Mouse (Mus musculus) forebrain, postnatal 0 days (tissue): ENCODE measurements around the gene H1f0. TPM values are rescaled to one million over a fixed set of nuclear protein-coding genes. Genes with fewer than 3 reads are reported as not detected.

ENCODE experiments used
- ATAC-seq: fragments of 200-750 bp; cut with Nextera tagmentation; 2 replicates; pipeline ENCODE4 v1.8.0; 2017; ENCODE audit warnings: mild to moderate bottlenecking, moderate library complexity
- DNase-seq: peaks from one replicate; pipeline ENCODE4 v3.0.0-alpha.2; 2015
- H3K27ac ChIP-seq: fragments of 300-500 bp; sonication (generic); 2 replicates; pipeline ENCODE4 v1.5.1; 2014; ENCODE audit warnings: low read depth, mild to moderate bottlenecking, antibody characterized with exemption, low read length, moderate library complexity, mixed read lengths
- H3K27me3 ChIP-seq: fragments of 300-500 bp; sonication (generic); 2 replicates; pipeline ENCODE4 v1.6.1; 2014; ENCODE audit warnings: mild to moderate bottlenecking, low read length, mixed read lengths; ENCODE audit not compliant: insufficient read depth
- H3K36me3 ChIP-seq: fragments of 300-500 bp; sonication (generic); 2 replicates; pipeline ENCODE4 v1.6.1; 2014; ENCODE audit warnings: mild to moderate bottlenecking, moderate library complexity; ENCODE audit not compliant: insufficient read depth
- H3K4me1 ChIP-seq: fragments of 300-500 bp; sonication (generic); 2 replicates; pipeline ENCODE4 v1.6.1; 2014; ENCODE audit warnings: antibody characterized with exemption; ENCODE audit not compliant: insufficient read depth
- H3K4me2 ChIP-seq: fragments of 300-500 bp; sonication (generic); 2 replicates; pipeline ENCODE4 v1.6.1; 2014; ENCODE audit warnings: low read depth, mild to moderate bottlenecking, moderate library complexity
- H3K4me3 ChIP-seq: fragments of 300-500 bp; sonication (generic); 2 replicates; pipeline ENCODE4 v1.5.1; 2014; ENCODE audit warnings: low read depth, low read length, mixed read lengths
- H3K9ac ChIP-seq: fragments of 300-500 bp; sonication (generic); 2 replicates; pipeline ENCODE4 v1.6.1; 2014; ENCODE audit warnings: mild to moderate bottlenecking
- H3K9me3 ChIP-seq: fragments of 300-500 bp; sonication (generic); 2 replicates; pipeline ENCODE4 v1.6.1; 2016; ENCODE audit warnings: low read length
- CTCF ChIP-seq: sonication (generic); IDR thresholded peaks from 2 replicates; pipeline ENCODE4 v1.5.1; 2016; ENCODE audit warnings: antibody characterized with exemption, control low read depth, low read depth
- WGBS: fragments of 180-500 bp; shearing (Covaris S2); extraction: QIAGEN DNeasy Blood & Tissue Kit; methylation state at CpG from one replicate; pipeline ENCODE4 v1.1.7; 2014; 5-methylcytosine and 5-hydroxymethylcytosine counted together
- microRNA-seq, 2 experiments: library from miRNA; unstranded; fragments of <30 nt; microRNA quantifications; one replicate each; pipeline ENCODE4; 2016
- polyA plus RNA-seq: library from polyadenylated mRNA; unstranded; fragments of >200 nt; fragmentation: Nextera tagmentation; extraction: Ambion mirVana; gene quantifications from 2 replicates; pipeline ENCODE4 v1.2.1, GENCODE M21; 2015
- total RNA-seq: library from RNA; depleted of rRNA; stranded (reverse); fragments of >200 nt; gene quantifications from 2 replicates; pipeline ENCODE4 v1.2.3, GENCODE M21; 2014; rRNA removed

H1f0 gene
- total and polyA plus RNA-seq, 2 experiments from 2014 or later = 209 to 224 TPM

GRCm38 (mm10) chr15:79079567-79079966, 51.3 kb downstream of the H1f0 start:
- no peak overlapping the region for H3K27ac ChIP-seq
- H3K4me3 ChIP-seq = no peak overlapping the region
- TF ChIP-seq CTCF = no peak
- H3K27me3 ChIP-seq = no peaks in the 10 kb centered on the region
- no peak overlapping the region for H3K4me2 ChIP-seq
- WGBS = 97% methylated on average over 7 of the region's 7 CpGs
- H3K9me3 ChIP-seq = no peaks in the 10 kb centered on the region
- ATAC-seq = no peak
- H3K36me3 ChIP-seq = peaks cover 78% of the 10 kb centered on the region
- no peak overlapping the region for H3K9ac ChIP-seq
- no peak for DNase-seq
- peaks cover 6% of the 10 kb centered on the region for H3K4me1 ChIP-seq

Small RNA genes within 50 kb of the gene (microRNA-seq; reads per million reads assigned to microRNA genes)
- gene Mir6956 = 1.5 to 2.3 reads per million in 2 experiments

Other genes starting within 250 kb of the H1f0 start
- gene Card10, start 225.4 kb upstream of the H1f0 start, total RNA-seq = 0.57 and 0.77 TPM in 2 replicates
- 1.2 and 1.7 TPM in 2 replicates for gene Card10, start 225.4 kb upstream of the H1f0 start, polyA plus RNA-seq
- 8.3 and 8.6 TPM in 2 replicates for gene Cdc42ep1, start 185.8 kb upstream of the H1f0 start, total RNA-seq
- gene Cdc42ep1, start 185.8 kb upstream of the H1f0 start, polyA plus RNA-seq = 10.6 and 13.5 TPM in 2 replicates
- gene Lgals2, start 172.9 kb upstream of the H1f0 start, total RNA-seq = not detected in 2 replicates
- 0.52 TPM in 1 of 2 replicates, not detected in the other for gene Lgals2, start 172.9 kb upstream of the H1f0 start, polyA plus RNA-seq
- gene Gga1, start 151.3 kb upstream of the H1f0 start, total RNA-seq = 37.0 and 42.9 TPM in 2 replicates
- 54.8 and 55.7 TPM in 2 replicates for gene Gga1, start 151.3 kb upstream of the H1f0 start, polyA plus RNA-seq
- not detected in 2 replicates for gene Gm49510, start 128.8 kb upstream of the H1f0 start, total RNA-seq
- gene Gm49510, start 128.8 kb upstream of the H1f0 start, polyA plus RNA-seq = not detected in 2 replicates
- 2.0 and 6.4 TPM in 2 replicates for gene Sh3bp1, start 128.7 kb upstream of the H1f0 start, total RNA-seq
- gene Sh3bp1, start 128.7 kb upstream of the H1f0 start, polyA plus RNA-seq = 3.3 and 4.3 TPM in 2 replicates
- 263 and 283 TPM in 2 replicates for gene Pdxp, start 114.5 kb upstream of the H1f0 start, total RNA-seq
- gene Pdxp, start 114.5 kb upstream of the H1f0 start, polyA plus RNA-seq = 174 and 175 TPM in 2 replicates
- 31.8 and 43.6 TPM in 2 replicates for gene Lgals1, start 101.7 kb upstream of the H1f0 start, total RNA-seq
- 63.2 and 99.4 TPM in 2 replicates for gene Lgals1, start 101.7 kb upstream of the H1f0 start, polyA plus RNA-seq
- gene Nol12, start 93.5 kb upstream of the H1f0 start, total RNA-seq = 11.2 and 17.6 TPM in 2 replicates
- gene Nol12, start 93.5 kb upstream of the H1f0 start, polyA plus RNA-seq = 60.3 and 64.2 TPM in 2 replicates
- gene Triobp, start 80.7 kb upstream of the H1f0 start, total RNA-seq = 36.7 and 40.5 TPM in 2 replicates
- gene Triobp, start 80.7 kb upstream of the H1f0 start, polyA plus RNA-seq = 25.1 and 30.5 TPM in 2 replicates
- 0.62 TPM in 1 of 2 replicates, not detected in the other for gene Galr3, start 13.4 kb downstream of the H1f0 start, total RNA-seq
- 0.12 and 0.20 TPM in 2 replicates for gene Galr3, start 13.4 kb downstream of the H1f0 start, polyA plus RNA-seq
- gene Ankrd54, start 34.4 kb downstream of the H1f0 start, total RNA-seq = 43.3 and 50.5 TPM in 2 replicates
- gene Ankrd54, start 34.4 kb downstream of the H1f0 start, polyA plus RNA-seq = 41.2 and 45.8 TPM in 2 replicates
- 213 and 218 TPM in 2 replicates for gene Eif3l, start 46.7 kb downstream of the H1f0 start, total RNA-seq
- gene Eif3l, start 46.7 kb downstream of the H1f0 start, polyA plus RNA-seq = 179 and 191 TPM in 2 replicates
- gene Micall1, start 80.4 kb downstream of the H1f0 start, total RNA-seq = 23.8 and 29.1 TPM in 2 replicates
- 7.2 and 8.0 TPM in 2 replicates for gene Micall1, start 80.4 kb downstream of the H1f0 start, polyA plus RNA-seq
- 48.6 and 111 TPM in 2 replicates for gene Polr2f, start 112.6 kb downstream of the H1f0 start, total RNA-seq
- gene Polr2f, start 112.6 kb downstream of the H1f0 start, polyA plus RNA-seq = 362 and 414 TPM in 2 replicates
- gene 1700088E04Rik, start 112.8 kb downstream of the H1f0 start, total RNA-seq = 11.8 and 15.2 TPM in 2 replicates
- 19.3 and 23.7 TPM in 2 replicates for gene 1700088E04Rik, start 112.8 kb downstream of the H1f0 start, polyA plus RNA-seq
- 7.4 and 8.3 TPM in 2 replicates for gene Sox10, start 136.8 kb downstream of the H1f0 start, total RNA-seq
- 4.8 and 6.3 TPM in 2 replicates for gene Sox10, start 136.8 kb downstream of the H1f0 start, polyA plus RNA-seq
- 76.2 and 84.7 TPM in 2 replicates for gene Pick1, start 200.7 kb downstream of the H1f0 start, total RNA-seq
- gene Pick1, start 200.7 kb downstream of the H1f0 start, polyA plus RNA-seq = 60.9 and 72.7 TPM in 2 replicates
- 2.8 and 4.4 TPM in 2 replicates for gene Gm49486, start 200.9 kb downstream of the H1f0 start, total RNA-seq
- 1.1 and 1.2 TPM in 2 replicates for gene Gm49486, start 200.9 kb downstream of the H1f0 start, polyA plus RNA-seq
- gene Slc16a8, start 226.3 kb downstream of the H1f0 start, total RNA-seq = 0.62 and 0.95 TPM in 2 replicates
- 1.4 and 1.6 TPM in 2 replicates for gene Slc16a8, start 226.3 kb downstream of the H1f0 start, polyA plus RNA-seq